Mouse (Mus musculus) kidney, embryonic 15.5 days (tissue): Measurements from ENCODE around the gene Rock2. TPM values are rescaled to one million over a fixed set of nuclear protein-coding genes. Genes with fewer than 3 reads are reported as not detected.

Source experiments
- ATAC-seq: fragments of 200-750 bp; cut with Nextera tagmentation; replicated peaks from 2 replicates; pipeline ENCODE4 v1.8.0; 2017; ENCODE audit warnings: moderate TSS enrichment; ENCODE audit not compliant: low FRiP score
- H3K27ac ChIP-seq: fragments of 300-500 bp; sonication (generic); 2 replicates; pipeline ENCODE4 v1.5.1; 2015; ENCODE audit warnings: mild to moderate bottlenecking, inconsistent platforms
- H3K27me3 ChIP-seq: fragments of 300-500 bp; sonication (generic); 2 replicates; pipeline ENCODE4 v1.6.1; 2015; ENCODE audit warnings: inconsistent platforms
- H3K36me3 ChIP-seq: fragments of 300-500 bp; sonication (generic); 2 replicates; pipeline ENCODE4 v1.6.1; 2015; ENCODE audit warnings: inconsistent platforms
- H3K4me1 ChIP-seq: fragments of 300-500 bp; sonication (generic); 2 replicates; pipeline ENCODE4 v1.6.1; 2015; ENCODE audit warnings: inconsistent platforms
- H3K4me2 ChIP-seq: fragments of 300-500 bp; sonication (generic); 2 replicates; pipeline ENCODE4 v1.6.1; 2015; ENCODE audit warnings: moderate library complexity, mild to moderate bottlenecking, inconsistent platforms
- H3K4me3 ChIP-seq: fragments of 300-500 bp; sonication (generic); replicated peaks from 2 replicates; pipeline ENCODE4 v1.5.1; 2015; ENCODE audit warnings: mild to moderate bottlenecking, inconsistent platforms
- H3K9ac ChIP-seq: fragments of 300-500 bp; sonication (generic); 2 replicates; pipeline ENCODE4 v1.6.1; 2015; ENCODE audit warnings: mild to moderate bottlenecking, inconsistent platforms
- H3K9me3 ChIP-seq: fragments of 300-500 bp; sonication (generic); replicated peaks from 2 replicates; pipeline ENCODE4 v1.6.1; 2016; ENCODE audit warnings: inconsistent platforms
- WGBS: fragments of 180-500 bp; shearing (Covaris S2); methylation state at CpG from one replicate; pipeline ENCODE4 v1.1.7; 2015; ENCODE audit warnings: mixed read lengths; 5-methylcytosine and 5-hydroxymethylcytosine counted together
- polyA plus RNA-seq: library from polyadenylated mRNA; unstranded; fragments of >200 nt; fragmentation: Nextera tagmentation; extraction: Ambion mirVana; gene quantifications from 2 replicates; pipeline ENCODE4 v1.2.1, GENCODE M21; 2015

Gene Rock2
- polyA plus RNA-seq, 1 experiment from 2014 or later = 16.6 TPM

- ATAC-seq = peak; percentile 3; the same call in 1 of the 2 replicates
- Histone ChIP-seq H3K4me2 (peak overlapping the region; percentile 85), H3K36me3 (no peaks in the 10 kb centered on the region), H3K9me3 (no peaks in the 10 kb centered on the region), H3K9ac (peak overlapping the region; percentile 79), H3K27ac (peak overlapping the region; percentile 98), H3K4me3 (peak overlapping the region; percentile 74), H3K27me3 (no peaks in the 10 kb centered on the region), H3K4me1 (peaks cover 31% of the 10 kb centered on the region)
- WGBS = 2% methylated on average over 18 of the region's 18 CpGs
Measured at GRCm38 (mm10) chr12:16893656-16894395, 869 bp upstream of the Rock2 start.

- H3K9ac ChIP-seq = peak overlapping the region; percentile 79
- H3K36me3 ChIP-seq = no peaks in the 10 kb centered on the region
- H3K4me1 ChIP-seq = peaks cover 31% of the 10 kb centered on the region
- H3K9me3 ChIP-seq = no peaks in the 10 kb centered on the region
- under 1% methylated on average over 40 of the region's 41 CpGs for WGBS
- peak overlapping the region; percentile 85 for H3K4me2 ChIP-seq
- no peaks in the 10 kb centered on the region for H3K27me3 ChIP-seq
- peak overlapping the region; percentile 98 for H3K27ac ChIP-seq
- peak overlapping the region; percentile 74 for H3K4me3 ChIP-seq
- ATAC-seq = peak; percentile 73
Measured at GRCm38 (mm10) chr12:16895221-16895928, 680 bp downstream of the Rock2 start.

DNA sequence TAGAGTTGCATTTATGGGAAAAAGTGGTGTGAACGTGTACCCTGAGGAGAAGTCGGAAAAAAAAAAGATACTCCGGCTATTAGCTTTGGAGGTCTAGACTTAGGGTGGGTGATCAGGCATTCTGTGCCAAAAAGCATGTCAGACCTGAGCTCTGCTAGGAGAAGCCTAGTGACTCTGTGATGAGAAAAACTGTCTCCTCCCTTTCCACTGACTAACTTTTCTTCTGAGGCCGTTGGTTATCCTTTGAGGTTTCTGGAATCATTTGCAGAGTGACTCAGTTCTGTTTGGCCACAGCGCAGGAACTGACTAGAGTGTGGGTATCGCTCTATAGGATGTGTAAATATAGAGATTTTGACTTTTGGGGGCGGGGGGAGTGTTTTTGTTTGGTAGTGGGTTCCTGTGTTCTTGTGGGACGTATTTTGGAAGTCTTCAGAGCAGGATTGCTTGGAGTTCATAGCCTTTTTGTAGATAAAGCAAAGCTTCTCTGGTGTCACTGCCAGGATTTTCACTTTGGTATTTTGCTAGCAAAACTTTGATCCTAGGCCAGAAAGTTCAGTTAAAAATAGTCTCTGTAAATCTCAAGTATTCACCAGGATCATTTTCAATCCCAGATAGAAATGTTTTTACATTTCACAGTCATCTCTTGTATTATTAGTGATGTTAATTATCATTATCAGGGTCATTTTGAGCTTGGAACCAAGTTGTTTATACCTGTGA, 1.5 kb downstream of the Rock2 start:
- Histone ChIP-seq H3K27me3 (no peaks in the 10 kb centered on the region), H3K4me3 (peak overlapping the region; percentile 74), H3K36me3 (no peaks in the 10 kb centered on the region), H3K27ac (peak overlapping the region; percentile 98; the same call in 1 of the 2 replicates), H3K9me3 (no peaks in the 10 kb centered on the region), H3K4me1 (peaks cover 36% of the 10 kb centered on the region), H3K9ac (peak overlapping the region; percentile 79), H3K4me2 (peak overlapping the region; percentile 85)
- ATAC-seq = no peak
- WGBS = 13% methylated on average over 8 of the region's 8 CpGs

DNA sequence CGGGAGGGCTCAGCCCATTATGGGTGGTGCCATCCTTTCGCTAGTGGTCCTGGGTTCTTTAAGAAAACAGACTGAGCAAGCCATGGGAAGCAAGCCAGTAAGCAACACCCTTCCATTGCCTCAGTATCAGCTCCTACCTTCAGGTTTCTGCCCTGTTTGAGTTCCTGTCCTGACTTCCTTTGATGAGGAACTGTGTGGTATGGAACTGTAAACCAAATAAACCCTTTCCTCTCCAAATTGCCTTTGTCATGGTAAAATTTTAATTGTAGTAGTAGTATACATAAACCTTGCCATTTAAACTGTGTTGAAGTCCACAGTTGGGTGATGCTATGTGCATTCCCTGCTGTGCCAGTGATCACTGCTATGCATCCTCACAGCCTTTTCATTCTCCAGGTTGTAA, 2.5 kb downstream of the Rock2 start:
- peaks cover 36% of the 10 kb centered on the region for H3K4me1 ChIP-seq
- H3K36me3 ChIP-seq = no peaks in the 10 kb centered on the region
- no peak for ATAC-seq
- no peak overlapping the region for H3K27ac ChIP-seq
- H3K4me3 ChIP-seq = no peak overlapping the region
- WGBS = 68% methylated on average over 2 of the region's 2 CpGs
- no peaks in the 10 kb centered on the region for H3K9me3 ChIP-seq
- no peak overlapping the region for H3K9ac ChIP-seq
- peak overlapping the region; percentile 85; the same call in 1 of the 2 replicates for H3K4me2 ChIP-seq
- no peaks in the 10 kb centered on the region for H3K27me3 ChIP-seq

DNA sequence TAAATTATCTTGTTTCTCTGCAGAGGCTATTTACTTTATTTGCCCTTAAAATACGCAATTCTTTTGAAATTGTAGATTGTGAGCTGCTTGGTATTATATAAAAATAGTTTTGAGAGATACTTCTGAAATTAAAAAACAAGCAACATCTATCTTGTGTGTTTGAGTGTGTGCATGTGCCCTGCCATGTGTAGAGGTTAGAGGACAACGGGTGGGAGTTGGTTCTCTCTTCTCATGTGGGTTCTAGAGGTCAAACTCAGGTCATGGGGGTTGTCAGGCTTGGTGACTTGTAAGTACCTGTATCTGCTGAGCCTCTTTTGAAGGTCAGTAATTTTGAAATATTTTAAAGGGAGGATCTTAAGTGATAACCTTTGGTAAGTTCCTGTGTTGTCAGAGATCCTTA, 3.5 kb downstream of the Rock2 start:
- Histone ChIP-seq H3K9ac (no peak overlapping the region), H3K36me3 (no peaks in the 10 kb centered on the region), H3K4me3 (no peak overlapping the region), H3K9me3 (no peaks in the 10 kb centered on the region), H3K4me2 (no peak overlapping the region), H3K27me3 (no peaks in the 10 kb centered on the region), H3K27ac (no peak overlapping the region), H3K4me1 (peaks cover 35% of the 10 kb centered on the region)
- no peak for ATAC-seq
- 52% methylated on average over 2 of the region's 2 CpGs for WGBS

GRCm38 (mm10) chr12:16898790-16899189, 4.1 kb downstream of the Rock2 start:
- Histone ChIP-seq H3K4me3 (no peak overlapping the region), H3K4me1 (peaks cover 30% of the 10 kb centered on the region), H3K9me3 (no peaks in the 10 kb centered on the region), H3K27ac (no peak overlapping the region), H3K4me2 (no peak overlapping the region), H3K27me3 (no peaks in the 10 kb centered on the region), H3K36me3 (no peaks in the 10 kb centered on the region), H3K9ac (no peak overlapping the region)
- ATAC-seq = no peak

DNA sequence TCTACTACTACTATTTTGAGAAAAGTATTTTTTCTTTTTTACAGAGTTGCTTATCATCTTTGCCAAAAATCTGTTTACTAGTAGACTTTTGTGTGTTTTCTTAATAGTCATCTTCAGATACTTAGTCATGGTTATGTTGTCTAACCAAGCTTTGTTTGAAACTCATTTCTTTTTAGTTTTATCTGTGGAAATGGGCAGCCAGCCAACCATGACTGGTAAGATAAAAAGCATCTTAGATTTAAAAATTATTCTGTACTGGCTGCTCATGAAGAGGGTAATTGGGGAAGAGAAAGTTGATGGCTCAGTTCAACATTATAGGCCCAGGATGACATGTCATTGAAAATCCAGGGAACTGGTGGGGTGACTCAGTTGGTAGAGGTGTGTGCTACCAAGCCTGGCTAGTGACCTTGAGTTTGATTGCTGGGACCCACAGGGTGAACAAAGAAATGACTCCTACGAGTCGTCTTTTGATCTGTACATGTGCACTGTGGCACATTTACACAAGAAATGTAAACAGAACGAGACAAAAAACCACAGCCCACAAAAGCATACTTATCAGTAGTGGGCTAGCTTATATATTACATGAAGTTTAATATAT, 6.0 kb downstream of the Rock2 start:
- no peak for ATAC-seq
- 49% methylated on average over 3 of the region's 3 CpGs for WGBS

DNA sequence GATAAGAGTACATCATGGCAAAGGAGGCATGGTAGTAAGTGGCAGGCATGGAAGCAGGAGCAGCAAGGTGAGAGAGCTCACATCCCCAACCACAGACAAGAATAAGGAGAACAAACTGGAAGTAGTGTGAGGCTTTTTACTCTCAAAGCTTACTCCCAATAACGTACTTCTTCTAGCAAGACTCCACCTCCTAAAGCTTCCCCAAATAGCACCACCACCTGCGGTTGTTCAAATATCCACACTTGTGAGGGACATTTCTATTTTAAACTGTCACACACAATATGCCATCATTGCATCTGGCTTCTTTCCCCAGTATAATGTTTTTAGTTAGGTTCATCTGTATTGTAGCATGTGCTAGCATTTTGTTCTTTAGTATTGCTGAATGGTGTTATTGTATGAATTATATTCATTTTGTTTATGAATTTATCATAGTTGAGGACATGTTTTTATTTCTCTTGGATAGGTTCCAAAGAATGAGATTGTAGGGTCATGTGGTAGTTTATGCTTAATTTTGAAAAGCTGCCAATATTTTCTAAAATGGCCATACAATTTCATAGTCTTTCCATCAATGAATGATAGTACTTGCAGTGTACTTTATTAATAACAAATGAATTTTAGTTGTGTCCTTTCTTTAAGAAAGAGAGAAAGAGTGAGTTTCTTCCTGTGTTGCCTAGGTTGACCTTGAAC, 9.4 kb downstream of the Rock2 start:
- no peak overlapping the region for H3K27ac ChIP-seq
- no peak overlapping the region for H3K4me2 ChIP-seq
- H3K9ac ChIP-seq = no peak overlapping the region
- 89% methylated on average over 2 of the region's 2 CpGs for WGBS
- peaks cover 8% of the 10 kb centered on the region; the same call in 1 of the 2 replicates for H3K4me1 ChIP-seq
- H3K9me3 ChIP-seq = no peaks in the 10 kb centered on the region
- no peak for ATAC-seq
- H3K27me3 ChIP-seq = no peaks in the 10 kb centered on the region
- no peak overlapping the region for H3K4me3 ChIP-seq
- H3K36me3 ChIP-seq = no peaks in the 10 kb centered on the region

More for the DNA sequence above, 6.0 kb downstream of the Rock2 start:
- H3K4me3 ChIP-seq = no peak overlapping the region
- no peaks in the 10 kb centered on the region for H3K36me3 ChIP-seq
- H3K9ac ChIP-seq = no peak overlapping the region
- H3K9me3 ChIP-seq = no peaks in the 10 kb centered on the region
- H3K4me1 ChIP-seq = peaks cover 23% of the 10 kb centered on the region
- no peak overlapping the region for H3K4me2 ChIP-seq
- H3K27ac ChIP-seq = no peak overlapping the region
- no peaks in the 10 kb centered on the region for H3K27me3 ChIP-seq

- no peak overlapping the region for H3K27ac ChIP-seq
- ATAC-seq = no peak
- no peak overlapping the region for H3K4me3 ChIP-seq
- no peaks in the 10 kb centered on the region for H3K36me3 ChIP-seq
- H3K27me3 ChIP-seq = no peaks in the 10 kb centered on the region
- WGBS = 89% methylated on average over 1 of the region's 1 CpGs
- 0 out of 2 replicates have a peak, but pooled peaks cover 3% of the 10 kb centered on the region for H3K4me1 ChIP-seq
- H3K9me3 ChIP-seq = no peaks in the 10 kb centered on the region
- H3K9ac ChIP-seq = no peak overlapping the region
- no peak overlapping the region for H3K4me2 ChIP-seq
Measured at GRCm38 (mm10) chr12:16907282-16907846, 12.7 kb downstream of the Rock2 start.

- H3K9ac ChIP-seq = no peak overlapping the region
- no peaks in the 10 kb centered on the region for H3K36me3 ChIP-seq
- ATAC-seq = no peak
- H3K4me2 ChIP-seq = no peak overlapping the region
- 95% methylated on average over 1 of the region's 1 CpGs for WGBS
- no peaks in the 10 kb centered on the region for H3K9me3 ChIP-seq
- no peaks in the 10 kb centered on the region for H3K27me3 ChIP-seq
- 0 out of 2 replicates have a peak, but pooled peaks cover 3% of the 10 kb centered on the region for H3K4me1 ChIP-seq
- H3K4me3 ChIP-seq = no peak overlapping the region
- H3K27ac ChIP-seq = no peak overlapping the region
Measured at GRCm38 (mm10) chr12:16907953-16908648, 13.4 kb downstream of the Rock2 start.

GRCm38 (mm10) chr12:16911524-16911923, 16.8 kb downstream of the Rock2 start:
- Histone ChIP-seq H3K4me2 (no peak overlapping the region), H3K9ac (no peak overlapping the region), H3K27me3 (no peaks in the 10 kb centered on the region), H3K4me3 (no peak overlapping the region), H3K4me1 (0 out of 2 replicates have a peak, but pooled peaks cover 3% of the 10 kb centered on the region), H3K27ac (no peak overlapping the region), H3K9me3 (no peaks in the 10 kb centered on the region), H3K36me3 (no peaks in the 10 kb centered on the region)
- 61% methylated on average over 2 of the region's 3 CpGs for WGBS
- ATAC-seq = no peak
